Comparison of ENCODE assay signal across 12 mouse cellular contexts in the genomic region with DNA sequence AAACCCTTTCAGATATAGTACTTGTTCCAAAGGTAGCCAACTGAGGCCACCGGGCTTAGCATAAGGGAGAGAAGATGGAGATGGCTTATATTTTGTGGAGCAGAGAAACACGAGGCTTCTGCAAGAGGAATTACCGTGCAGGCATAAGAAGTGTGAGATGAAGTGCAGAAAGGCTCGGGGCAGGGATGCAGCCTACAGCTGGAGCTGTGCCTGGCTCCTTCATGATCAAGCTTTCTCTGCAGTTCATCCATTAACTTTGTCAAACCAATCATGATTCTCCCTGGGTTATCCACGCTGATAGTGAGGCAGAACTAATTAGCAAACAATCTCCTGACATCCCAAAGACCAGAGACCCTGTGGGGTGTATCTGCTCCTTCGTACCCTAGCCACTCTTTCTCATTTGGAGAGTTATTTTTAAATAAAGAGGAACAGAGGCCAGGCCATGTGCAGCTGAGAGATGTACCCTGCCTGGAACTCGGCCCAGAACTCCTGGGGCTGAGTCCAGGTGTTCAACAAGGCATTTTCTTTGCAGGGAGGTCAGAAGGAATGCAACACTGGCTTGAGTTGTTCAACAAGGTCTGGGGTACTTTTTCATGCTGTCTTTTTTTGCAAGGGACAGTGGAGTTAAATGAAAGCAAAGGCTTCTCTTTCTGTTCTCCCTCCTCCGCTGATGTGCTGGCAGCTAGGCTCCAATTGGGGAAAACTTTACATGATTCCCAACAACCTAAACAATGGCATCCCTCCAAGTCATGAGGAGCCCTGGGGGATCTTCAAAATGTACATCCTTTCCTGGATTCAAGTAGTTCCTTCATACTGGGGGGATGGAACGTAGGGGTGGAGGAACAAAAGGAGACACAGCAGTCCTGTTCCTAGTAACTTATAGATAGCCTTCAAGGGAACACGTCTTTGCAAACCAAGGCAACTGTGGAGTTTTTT.
DNase-seq lines count a peak whose midpoint lies in the region; ATAC-seq and TF ChIP-seq lines count a peak whose summit lies in the region.
"Had no signal": no experiment of that assay in that cellular context is flagged by ENCODE, and none has a peak within 500 bp of the region (broad histone marks: within the 10 kb centered on the region; RNA-seq: fewer than 3 reads in every experiment).

No protein-coding gene starts in this region.

- no peaks in the 10 kb centered on the region; the same call in 1 of the 2 replicates for H3K4me1 ChIP-seq in kidney, adult 2 months (ENCODE audit: control insufficient read depth, insufficient read depth, low read length)
- H3K4me1 ChIP-seq in embryonic fibroblast, embryonic 13.5 days (ENCODE audit: control insufficient read depth, insufficient read depth, low read length), result no peaks in the 10 kb centered on the region
- peaks cover 33% of the 10 kb centered on the region for H3K4me1 ChIP-seq in heart, embryonic 13.5 days
- peaks cover 26% of the 10 kb centered on the region for H3K4me1 ChIP-seq in limb, embryonic 10.5 days
- H3K4me1 ChIP-seq: liver, embryonic 12.5 days had no signal

- no peaks in the 10 kb centered on the region for H3K9me3 ChIP-seq in heart, embryonic 13.5 days
- no peaks in the 10 kb centered on the region for H3K9me3 ChIP-seq in limb, embryonic 10.5 days (replicated peaks)
- H3K9me3 ChIP-seq: embryonic facial prominence, embryonic 15.5 days; liver, embryonic 12.5 days had no signal

- TF ChIP-seq CTCF in kidney, adult 2 months (conservative IDR thresholded peaks at IDR 0.05; ENCODE audit: insufficient read depth, insufficient read length, low read depth, low read length), result no peak
- no peak for TF ChIP-seq CTCF in embryonic fibroblast, embryonic 13.5 days (IDR thresholded peaks at IDR 0.05; ENCODE audit: borderline replicate concordance, insufficient read depth, low read length)

- TF ChIP-seq POLR2A in kidney, adult 2 months (IDR thresholded peaks at IDR 0.05; ENCODE audit: low read depth, low read length), result no peak
- no peak for TF ChIP-seq POLR2A in embryonic fibroblast, embryonic 13.5 days (IDR thresholded peaks at IDR 0.05; ENCODE audit: low read depth, low read length)

- H3K4me3 ChIP-seq in kidney, adult 2 months (ENCODE audit: insufficient read depth, low read depth, low read length), result no peak overlapping the region
- H3K4me3 ChIP-seq in embryonic fibroblast, embryonic 13.5 days (ENCODE audit: insufficient read depth, low read length), result no peak overlapping the region
- no peak overlapping the region for H3K4me3 ChIP-seq in heart, embryonic 13.5 days
- H3K4me3 ChIP-seq in limb, embryonic 10.5 days, result no peak overlapping the region
- H3K4me3 ChIP-seq: embryonic facial prominence, embryonic 15.5 days; heart, adult 2 months; liver, embryonic 12.5 days had no signal

- no peaks in the 10 kb centered on the region for H3K27me3 ChIP-seq in kidney, adult 2 months (replicated peaks; ENCODE audit: control insufficient read depth, insufficient read depth, low read length)
- no peaks in the 10 kb centered on the region for H3K27me3 ChIP-seq in heart, embryonic 13.5 days (replicated peaks)
- H3K27me3 ChIP-seq in limb, embryonic 10.5 days (ENCODE audit: low read depth, poor library complexity, severe bottlenecking), result no peaks in the 10 kb centered on the region
- H3K27me3 ChIP-seq: embryonic facial prominence, embryonic 15.5 days; liver, embryonic 12.5 days had no signal

- WGBS in kidney, adult 2 months, result 68% methylated on average over 10 of the region's 10 CpGs
- WGBS in heart, embryonic 13.5 days, result 37% methylated on average over 10 of the region's 10 CpGs
- 57% methylated on average over 10 of the region's 10 CpGs for WGBS in limb, embryonic 10.5 days

- H3K4me2 ChIP-seq in heart, embryonic 13.5 days, result peak overlapping the region; percentile 1; the same call in 1 of the 2 replicates
- H3K4me2 ChIP-seq: embryonic facial prominence, embryonic 15.5 days; liver, embryonic 12.5 days had no signal

- ATAC-seq in heart, embryonic 13.5 days (ENCODE audit: extremely low read depth, insufficient number of reproducible peaks, low FRiP score, low TSS enrichment), result no peak
- ATAC-seq: liver, embryonic 12.5 days had no signal

- no peak overlapping the region for H3K27ac ChIP-seq in kidney, adult 2 months (ENCODE audit: insufficient read depth, low read depth, low read length)
- H3K27ac ChIP-seq in embryonic fibroblast, embryonic 13.5 days (ENCODE audit: insufficient read depth, low read length), result peak overlapping the region; percentile 75
- peak overlapping the region; percentile 60 for H3K27ac ChIP-seq in heart, embryonic 13.5 days (replicated peaks)
- H3K27ac ChIP-seq in limb, embryonic 10.5 days, result peak overlapping the region; percentile 64
- H3K27ac ChIP-seq: embryonic facial prominence, embryonic 15.5 days; heart, adult 2 months; liver, embryonic 12.5 days had no signal

- no peaks in the 10 kb centered on the region for H3K36me3 ChIP-seq in kidney, adult 2 months (ENCODE audit: control insufficient read depth, insufficient read depth, low read length)
- no peaks in the 10 kb centered on the region for H3K36me3 ChIP-seq in heart, embryonic 13.5 days
- no peaks in the 10 kb centered on the region for H3K36me3 ChIP-seq in limb, embryonic 10.5 days
- H3K36me3 ChIP-seq: embryonic facial prominence, embryonic 15.5 days; liver, embryonic 12.5 days had no signal

- H3K9ac ChIP-seq in heart, embryonic 13.5 days, result no peak overlapping the region
- H3K9ac ChIP-seq: embryonic facial prominence, embryonic 15.5 days; liver, embryonic 12.5 days had no signal

- peak; percentile 29 for DNase-seq in kidney, adult 2 months
- DNase-seq in kidney, postnatal 4 days, result no peak
- DNase-seq in limb, embryonic 10.5 days (ENCODE audit: low spot score), result no peak
- DNase-seq in spleen, postnatal 14 days (ENCODE audit: low spot score in 2 of 2), result no peak
- no peak for DNase-seq in urinary bladder, postnatal 25 days (ENCODE audit: low spot score)
- DNase-seq: cerebellum, adult 9-10 months; thymus, postnatal 4 days had no signal
